Mouse (Mus musculus) right cerebral cortex, postnatal 36 days (tissue): ENCODE data around the gene Ifit1.
A peak's percentile ranks its signal among the peaks of the same experiment; 100 is the strongest.

Experiments
- DNase-seq, 2 experiments: peaks; one replicate each; pipeline ENCODE4 v3.0.0; 2022; ENCODE audit warnings: low spot score in 2 of 2, mixed read lengths in 1 of 2

The Ifit1 gene

GRCm38 (mm10) chr19:34655227-34655805 is 14.6 kb downstream of the Ifit1 start:
- DNase-seq, result no peak

- no peak for DNase-seq
Measured at GRCm38 (mm10) chr19:34656511-34657298, 16.0 kb downstream of the Ifit1 start.

GRCm38 (mm10) chr19:34662067-34662507 is 21.4 kb downstream of the Ifit1 start:
- DNase-seq, result peak; percentile 24 to 34

GRCm38 (mm10) chr19:34662740-34663139 is 22.1 kb downstream of the Ifit1 start:
- no peak for DNase-seq

- peak; percentile 25 to 43 for DNase-seq
Measured at GRCm38 (mm10) chr19:34666127-34666526, 25.5 kb downstream of the Ifit1 start.

GRCm38 (mm10) chr19:34673476-34673875 is 32.8 kb downstream of the Ifit1 start:
- no peak for DNase-seq

- no peak for DNase-seq
Measured at GRCm38 (mm10) chr19:34678428-34678827, 37.8 kb downstream of the Ifit1 start.

GRCm38 (mm10) chr19:34684857-34685256 is 44.2 kb downstream of the Ifit1 start:
- DNase-seq, result peak; percentile 24 to 30

GRCm38 (mm10) chr19:34685530-34685929 is 44.9 kb downstream of the Ifit1 start:
- no peak for DNase-seq

GRCm38 (mm10) chr19:34691402-34691801 is 50.7 kb downstream of the Ifit1 start:
- no peak for DNase-seq

- no peak for DNase-seq
Measured at GRCm38 (mm10) chr19:34696352-34696986, 55.8 kb downstream of the Ifit1 start.

GRCm38 (mm10) chr19:34697461-34697860 is 56.8 kb downstream of the Ifit1 start:
- DNase-seq, result no peak

- DNase-seq, result no peak
Measured at GRCm38 (mm10) chr19:34698432-34698831, 57.8 kb downstream of the Ifit1 start.

- no peak for DNase-seq
Measured at GRCm38 (mm10) chr19:34698852-34699251, 58.2 kb downstream of the Ifit1 start.

- no peak for DNase-seq
Measured at GRCm38 (mm10) chr19:34699300-34699699, 58.6 kb downstream of the Ifit1 start.
